Mouse (Mus musculus) erythroblast, embryonic 14.5 days (primary cell): ENCODE results near the gene Tpte.

ENCODE experiments used
- GATA1 ChIP-seq: IDR thresholded peaks from 2 replicates; pipeline ENCODE4 v1.6.1; 2012; ENCODE audit warnings: low read length, inconsistent platforms, mixed read lengths
- TAL1 ChIP-seq: IDR thresholded peaks from 3 replicates; pipeline ENCODE4 v1.6.1; 2012; ENCODE audit warnings: low read length, inconsistent platforms, mixed read lengths

- TF ChIP-seq GATA1: no peak
- TF ChIP-seq TAL1: no peak
Measured at GRCm38 (mm10) chr8:22400593-22400992, 117.4 kb downstream of the Tpte start.
